Mouse (Mus musculus): ENCODE results near the gene Cfap36. TPM values are rescaled to one million over a fixed set of nuclear protein-coding genes. Genes with fewer than 3 reads are reported as not detected.

Gene Cfap36
- total and polyA plus RNA-seq, 2 experiments = 2.7 to 18.4 TPM

- H3K4me1 ChIP-seq (ENCODE audit: control insufficient read depth, insufficient read depth, low read length) = peaks cover 1% of the 10 kb centered on the region; the same call in 1 of the 2 replicates
- DNase-seq (ENCODE audit: extremely low read depth, low read depth, low spot score) = peak; percentile 90
- peak overlapping the region; percentile 32 for H3K27ac ChIP-seq (replicated peaks; ENCODE audit: insufficient read depth, low read depth, low read length)
- WGBS = under 1% methylated on average over 34 of the region's 34 CpGs
- H3K9ac ChIP-seq (ENCODE audit: low read depth, low read length) = peak overlapping the region; percentile 59
- H3K79me2 ChIP-seq (ENCODE audit: control insufficient read depth, insufficient read depth, low read length) = peaks cover 3% of the 10 kb centered on the region; the same call in 1 of the 2 replicates
- no peaks in the 10 kb centered on the region for H3K36me3 ChIP-seq (ENCODE audit: control insufficient read depth, insufficient read depth, low read length)
- peak overlapping the region; percentile 98 for H3K4me3 ChIP-seq (ENCODE audit: insufficient read depth, low read depth, low read length)
- TF ChIP-seq CTCF (IDR thresholded peaks at IDR 0.05; ENCODE audit: low read depth, low read length) = no peak
- TF ChIP-seq POLR2A (IDR thresholded peaks at IDR 0.05; ENCODE audit: extremely low read depth, insufficient read depth, low read length) = peak; percentile 61
- no peaks in the 10 kb centered on the region for H3K27me3 ChIP-seq (ENCODE audit: control insufficient read depth, insufficient read depth, low read length)
These were observed 75.2 kb downstream of the Cfap36 start for GRCm38 (mm10) chr11:29171959-29172391.

Other genes with a start within 250 kb of the Cfap36 start
- 23.5 and 32.0 TPM in 2 replicates for gene Pnpt1, start 116.7 kb downstream of the Cfap36 start, total RNA-seq (2014; rRNA removed)
- gene Pnpt1, start 116.7 kb downstream of the Cfap36 start, polyA plus RNA-seq (2012; rRNA removed) = 12.6 and 13.8 TPM in 2 replicates
- 37.7 and 38.8 TPM in 2 replicates for gene Ppp4r3b, start 74.5 kb downstream of the Cfap36 start, total RNA-seq (2014; rRNA removed)
- gene Ppp4r3b, start 74.5 kb downstream of the Cfap36 start, polyA plus RNA-seq (2012; rRNA removed) = 5.1 and 5.7 TPM in 2 replicates
- gene Ccdc88a, start 126.2 kb upstream of the Cfap36 start, total RNA-seq (2014; rRNA removed) = 1.7 and 1.8 TPM in 2 replicates
- gene Ccdc88a, start 126.2 kb upstream of the Cfap36 start, polyA plus RNA-seq (2012; rRNA removed) = 0.09 and 0.10 TPM in 2 replicates

Measured in liver, adult 2 months (tissue).